Mouse (Mus musculus): ENCODE data around the gene Armh4. TPM values are rescaled to one million over a fixed set of nuclear protein-coding genes. Genes with fewer than 3 reads are reported as not detected.
"Not testable (repeated sequence)": the region's sequence is repeated elsewhere in the genome, so short reads cannot be mapped to it uniquely, and the experiment has no call there.

Gene Armh4
- polyA plus RNA-seq, 1 experiment from 2014 or later = 107 TPM

DNA sequence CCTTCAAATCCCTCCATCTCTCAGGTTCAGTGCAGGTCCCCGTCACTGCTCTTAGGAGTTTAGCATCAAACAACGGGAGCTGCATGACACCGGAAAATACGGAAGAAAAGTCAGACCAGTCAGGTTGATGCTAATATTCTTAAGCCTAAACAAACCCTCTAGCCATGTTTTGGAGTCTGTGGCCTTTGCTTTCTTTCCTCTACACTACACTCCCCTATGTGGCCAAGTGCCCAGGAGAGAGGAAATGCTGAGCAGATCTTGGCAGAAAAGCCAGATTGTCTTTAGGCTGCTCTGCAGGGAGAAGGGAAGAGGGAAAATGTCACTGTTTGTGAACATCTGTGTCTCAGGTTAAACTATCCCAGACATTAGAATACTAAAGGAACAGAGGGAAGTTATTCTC, 5.6 kb downstream of the Armh4 start:
- not testable (repeated sequence) for H3K36me3 ChIP-seq; H3K4me1 ChIP-seq; H3K9me3 ChIP-seq; DNase-seq (ENCODE audit: low spot score); H3K27ac ChIP-seq; H3K27me3 ChIP-seq (ENCODE audit: insufficient read depth, poor library complexity, severe bottlenecking); H3K4me3 ChIP-seq
- 62% methylated on average over 4 of the region's 4 CpGs for WGBS

DNA sequence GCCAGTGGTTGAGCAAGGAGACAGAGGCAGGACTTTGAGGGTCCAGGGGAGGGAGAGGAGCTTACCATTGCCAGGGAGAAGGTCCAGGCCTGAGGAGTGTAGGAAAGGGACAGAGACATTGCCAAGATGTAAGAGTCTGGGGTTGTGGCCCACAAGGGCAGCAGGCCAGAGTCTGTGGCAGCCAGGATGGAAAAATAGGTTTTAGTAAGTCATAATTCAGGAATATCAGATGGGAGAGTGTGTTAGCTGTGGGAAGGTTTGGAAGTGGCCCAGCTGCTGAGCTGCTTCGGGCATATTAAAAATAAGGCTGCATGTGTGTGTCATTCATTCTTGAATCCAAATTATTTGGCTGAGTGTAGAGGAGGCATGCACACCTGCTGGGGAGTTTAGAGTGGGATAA, 11.4 kb downstream of the Armh4 start:
- H3K4me1 ChIP-seq = no peaks in the 10 kb centered on the region
- DNase-seq (ENCODE audit: low spot score) = no peak
- H3K36me3 ChIP-seq = peaks cover 45% of the 10 kb centered on the region
- H3K9me3 ChIP-seq = no peaks in the 10 kb centered on the region
- no peaks in the 10 kb centered on the region for H3K27me3 ChIP-seq (ENCODE audit: insufficient read depth, poor library complexity, severe bottlenecking)
- no peak overlapping the region for H3K4me3 ChIP-seq
- WGBS = 88% methylated on average over 1 of the region's 1 CpGs
- no peak overlapping the region for H3K27ac ChIP-seq

DNA sequence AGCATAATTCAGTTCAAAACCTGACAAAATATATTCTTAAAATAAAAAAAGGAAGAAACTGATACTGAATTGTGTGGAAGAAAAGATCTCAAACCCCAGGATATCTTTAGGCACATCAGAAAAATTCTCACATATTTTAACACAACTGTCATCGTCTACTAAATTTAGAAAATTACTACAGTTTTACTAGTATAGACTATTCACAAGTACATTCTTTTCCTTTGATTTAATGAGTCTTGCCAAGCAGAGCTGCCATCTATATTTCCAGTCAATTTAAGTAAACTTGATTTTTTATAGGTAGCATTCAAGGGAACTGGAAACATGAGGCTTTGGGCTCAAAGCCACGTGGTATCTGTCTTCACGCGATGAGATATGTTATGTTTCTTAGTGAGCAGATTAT, 16.6 kb downstream of the Armh4 start:
- Histone ChIP-seq H3K4me3 (no peak overlapping the region), H3K4me1 (no peaks in the 10 kb centered on the region), H3K9me3 (no peaks in the 10 kb centered on the region), H3K36me3 (peaks cover 39% of the 10 kb centered on the region), H3K27ac (no peak overlapping the region), H3K27me3 (ENCODE audit: insufficient read depth, poor library complexity, severe bottlenecking) (no peaks in the 10 kb centered on the region)
- WGBS = 91% methylated on average over 4 of the region's 4 CpGs
- DNase-seq (ENCODE audit: low spot score) = no peak

DNA sequence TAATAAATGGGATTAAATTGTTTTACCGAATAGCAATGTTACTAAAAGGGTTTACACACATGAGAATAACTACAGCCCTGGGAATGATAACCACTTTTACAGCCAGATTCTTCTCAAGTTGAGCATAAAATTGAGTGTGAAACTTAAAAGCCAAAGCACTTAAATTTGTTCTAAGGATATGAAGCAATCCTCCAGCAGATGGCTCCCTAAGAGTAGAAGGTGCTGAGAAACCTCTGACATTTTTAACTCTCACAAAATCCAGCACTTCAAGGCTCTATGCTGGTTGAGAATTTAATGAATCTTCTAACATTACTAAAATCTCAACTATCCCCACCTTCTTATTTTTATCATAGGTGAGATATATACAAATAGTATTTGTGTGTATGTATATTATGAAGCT, 27.3 kb downstream of the Armh4 start:
- 80% methylated on average over 1 of the region's 1 CpGs for WGBS
- Histone ChIP-seq H3K36me3 (peaks cover 20% of the 10 kb centered on the region; the same call in 1 of the 2 replicates), H3K27ac (no peak overlapping the region), H3K4me3 (no peak overlapping the region), H3K27me3 (ENCODE audit: insufficient read depth, poor library complexity, severe bottlenecking) (no peaks in the 10 kb centered on the region), H3K4me1 (no peaks in the 10 kb centered on the region), H3K9me3 (no peaks in the 10 kb centered on the region)
- DNase-seq (ENCODE audit: low spot score) = no peak

DNA sequence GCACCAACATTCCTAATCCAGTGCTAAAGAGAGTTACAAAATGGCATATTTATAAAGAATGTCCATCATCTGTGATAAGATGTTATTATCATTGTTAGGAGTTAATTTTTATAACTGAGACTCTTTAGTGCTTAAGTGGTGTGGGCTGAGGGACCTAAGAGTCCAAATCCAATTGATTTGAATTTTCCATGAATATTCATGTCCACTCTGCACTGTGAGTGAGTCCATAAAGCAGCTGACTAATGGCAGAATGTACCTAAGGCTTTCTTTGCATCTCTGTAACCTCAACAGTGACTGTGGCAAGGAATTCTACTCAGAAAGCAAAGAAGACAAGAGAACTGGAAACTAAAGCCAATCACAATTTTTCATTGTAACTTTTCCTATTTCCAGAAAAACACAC, 30.6 kb downstream of the Armh4 start:
- Histone ChIP-seq H3K4me3 (no peak overlapping the region), H3K4me1 (no peaks in the 10 kb centered on the region), H3K36me3 (peaks cover 30% of the 10 kb centered on the region; the same call in 1 of the 2 replicates), H3K9me3 (no peaks in the 10 kb centered on the region), H3K27me3 (ENCODE audit: insufficient read depth, poor library complexity, severe bottlenecking) (no peaks in the 10 kb centered on the region), H3K27ac (no peak overlapping the region)
- no peak for DNase-seq (ENCODE audit: low spot score)

DNA sequence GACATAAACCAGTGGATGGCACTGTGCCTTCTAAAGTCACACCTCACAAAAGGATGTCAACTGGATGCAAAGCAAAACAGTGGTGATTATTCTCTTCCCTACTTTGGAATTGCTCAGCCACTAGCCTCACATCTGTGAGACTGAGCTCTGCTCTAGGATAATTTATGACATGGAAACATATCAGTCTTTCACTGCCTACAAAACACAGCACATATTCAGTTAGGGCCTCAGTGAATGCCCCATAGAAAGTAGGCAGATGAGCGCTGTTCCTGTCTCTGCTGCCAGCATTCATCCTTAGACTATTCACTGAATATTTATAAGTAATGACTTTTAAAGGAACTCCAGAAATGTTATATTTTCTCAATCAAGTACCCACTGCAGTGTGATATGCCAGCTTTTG, 37.3 kb downstream of the Armh4 start:
- H3K27ac ChIP-seq = no peak overlapping the region
- DNase-seq (ENCODE audit: low spot score) = no peak
- H3K27me3 ChIP-seq (ENCODE audit: insufficient read depth, poor library complexity, severe bottlenecking) = no peaks in the 10 kb centered on the region
- H3K9me3 ChIP-seq = no peaks in the 10 kb centered on the region
- peaks cover 15% of the 10 kb centered on the region; the same call in 1 of the 2 replicates for H3K36me3 ChIP-seq
- H3K4me3 ChIP-seq = no peak overlapping the region
- no peaks in the 10 kb centered on the region for H3K4me1 ChIP-seq
- WGBS = 91% methylated on average over 1 of the region's 1 CpGs

DNA sequence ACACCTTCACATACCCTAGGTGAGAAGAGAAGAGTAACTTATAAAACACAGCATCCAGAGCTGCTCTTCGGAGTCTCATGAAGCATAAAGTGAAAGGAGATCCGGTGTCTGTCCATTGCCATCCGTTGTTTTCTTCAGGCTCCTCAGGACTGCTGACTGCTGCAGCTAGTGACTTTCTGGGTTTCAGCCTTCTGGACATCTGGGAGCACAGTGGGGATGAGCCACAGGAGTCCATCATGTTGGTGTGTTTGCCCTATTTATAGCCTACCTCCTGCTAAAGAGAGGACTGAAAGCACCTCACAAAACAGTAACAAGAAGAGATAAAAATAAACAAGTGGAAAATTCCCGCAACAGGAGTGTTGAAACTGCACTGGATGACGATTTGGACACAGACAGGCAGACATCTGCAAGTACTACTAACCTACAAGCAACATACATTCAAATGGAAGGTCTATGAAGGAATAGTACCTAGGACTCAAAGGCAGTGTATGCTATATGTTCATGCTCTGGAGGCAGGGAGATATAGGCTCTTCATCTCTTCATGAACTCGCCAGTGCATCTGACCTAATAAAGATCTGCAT, 39.1 kb downstream of the Armh4 start:
- no peak for DNase-seq (ENCODE audit: low spot score)
- no peak overlapping the region for H3K4me3 ChIP-seq
- WGBS = 68% methylated on average over 6 of the region's 6 CpGs
- no peaks in the 10 kb centered on the region for H3K9me3 ChIP-seq
- H3K4me1 ChIP-seq = no peaks in the 10 kb centered on the region
- H3K36me3 ChIP-seq = peaks cover under 1% of the 10 kb centered on the region; the same call in 1 of the 2 replicates
- H3K27me3 ChIP-seq (ENCODE audit: insufficient read depth, poor library complexity, severe bottlenecking) = no peaks in the 10 kb centered on the region
- H3K27ac ChIP-seq = no peak overlapping the region

DNA sequence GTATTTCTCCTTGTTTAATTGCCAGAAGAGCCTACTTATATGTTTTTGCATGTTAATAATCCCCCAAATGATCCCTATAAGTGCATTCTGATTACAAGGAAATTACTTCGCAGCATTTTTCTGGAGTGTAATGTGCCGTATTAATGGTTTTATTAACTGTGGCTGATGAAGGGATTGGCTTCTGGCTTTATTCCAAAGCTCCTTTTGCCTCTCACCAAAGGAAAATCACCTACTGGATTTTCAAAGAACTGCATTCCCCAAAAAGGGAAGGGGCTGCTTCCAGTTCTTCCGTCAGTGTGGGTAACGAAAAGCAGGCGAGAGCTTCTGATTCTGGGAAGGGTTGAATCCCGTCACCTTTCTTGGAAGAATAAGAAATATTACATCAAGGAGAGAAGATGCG, 43.9 kb downstream of the Armh4 start:
- H3K27ac ChIP-seq = no peak overlapping the region
- no peaks in the 10 kb centered on the region for H3K9me3 ChIP-seq
- 71% methylated on average over 7 of the region's 7 CpGs for WGBS
- no peaks in the 10 kb centered on the region for H3K4me1 ChIP-seq
- no peaks in the 10 kb centered on the region for H3K27me3 ChIP-seq (ENCODE audit: insufficient read depth, poor library complexity, severe bottlenecking)
- no peak overlapping the region for H3K4me3 ChIP-seq
- no peak for DNase-seq (ENCODE audit: low spot score)
- no peaks in the 10 kb centered on the region; the same call in 1 of the 2 replicates for H3K36me3 ChIP-seq

DNA sequence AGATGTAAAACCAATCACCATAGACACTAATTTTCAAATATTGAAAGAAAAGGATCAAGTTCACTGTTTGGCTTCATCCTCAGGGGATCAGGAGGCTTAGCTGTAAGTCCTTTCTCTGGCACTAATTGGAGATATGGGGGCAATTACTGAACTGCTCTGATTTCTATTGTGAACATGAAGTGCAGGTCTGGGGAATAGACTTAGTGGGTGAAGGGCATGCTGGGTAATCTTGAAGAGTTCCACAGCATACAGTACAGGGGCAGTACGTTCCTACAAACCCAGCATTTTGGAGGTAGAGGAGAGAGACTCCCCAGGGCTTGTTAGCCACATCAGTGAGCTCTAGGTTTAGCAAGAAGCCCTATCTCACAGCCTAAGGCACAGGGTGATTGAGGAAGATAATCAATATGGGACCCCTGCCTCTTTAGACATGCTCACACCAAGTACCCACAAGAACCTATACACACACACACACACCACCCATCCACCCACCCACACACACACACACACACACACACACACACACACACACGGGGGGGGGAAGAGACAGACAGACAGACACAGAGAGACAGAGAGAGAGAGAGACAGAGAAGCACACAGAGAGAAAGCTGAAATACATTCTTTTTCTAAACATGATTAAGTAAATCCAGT, 44.6 kb downstream of the Armh4 start:
- WGBS = 64% methylated on average over 2 of the region's 2 CpGs
- no peaks in the 10 kb centered on the region for H3K9me3 ChIP-seq
- no peak for DNase-seq (ENCODE audit: low spot score)

DNA sequence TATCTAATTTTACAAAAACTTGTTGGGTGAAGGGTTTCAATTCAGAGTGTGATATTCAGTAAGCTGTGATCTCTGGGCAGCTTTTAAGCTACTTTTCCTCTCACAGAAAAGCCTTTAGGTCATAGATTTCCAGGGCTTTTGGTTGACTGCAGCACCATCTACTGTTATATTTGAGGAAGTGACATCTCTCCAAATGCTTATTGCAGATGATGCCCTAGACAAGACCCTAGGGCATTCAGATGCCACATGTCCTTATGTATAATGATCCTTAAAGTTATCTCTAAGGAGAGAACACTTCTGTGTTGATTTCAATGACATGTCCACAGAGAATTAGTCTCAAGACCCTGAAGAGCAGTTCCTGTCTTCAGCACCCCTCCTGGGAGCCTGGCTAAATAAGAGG, 49.2 kb downstream of the Armh4 start:
- Histone ChIP-seq H3K9me3 (no peaks in the 10 kb centered on the region), H3K4me3 (no peak overlapping the region), H3K4me1 (no peaks in the 10 kb centered on the region), H3K27ac (no peak overlapping the region), H3K27me3 (ENCODE audit: insufficient read depth, poor library complexity, severe bottlenecking) (no peaks in the 10 kb centered on the region), H3K36me3 (no peaks in the 10 kb centered on the region; the same call in 1 of the 2 replicates)
- no peak for DNase-seq (ENCODE audit: low spot score)

More for the DNA sequence above, 44.6 kb downstream of the Armh4 start:
- Histone ChIP-seq H3K4me3 (no peak overlapping the region), H3K4me1 (no peaks in the 10 kb centered on the region), H3K36me3 (no peaks in the 10 kb centered on the region; the same call in 1 of the 2 replicates), H3K27ac (no peak overlapping the region), H3K27me3 (ENCODE audit: insufficient read depth, poor library complexity, severe bottlenecking) (no peaks in the 10 kb centered on the region)

DNA sequence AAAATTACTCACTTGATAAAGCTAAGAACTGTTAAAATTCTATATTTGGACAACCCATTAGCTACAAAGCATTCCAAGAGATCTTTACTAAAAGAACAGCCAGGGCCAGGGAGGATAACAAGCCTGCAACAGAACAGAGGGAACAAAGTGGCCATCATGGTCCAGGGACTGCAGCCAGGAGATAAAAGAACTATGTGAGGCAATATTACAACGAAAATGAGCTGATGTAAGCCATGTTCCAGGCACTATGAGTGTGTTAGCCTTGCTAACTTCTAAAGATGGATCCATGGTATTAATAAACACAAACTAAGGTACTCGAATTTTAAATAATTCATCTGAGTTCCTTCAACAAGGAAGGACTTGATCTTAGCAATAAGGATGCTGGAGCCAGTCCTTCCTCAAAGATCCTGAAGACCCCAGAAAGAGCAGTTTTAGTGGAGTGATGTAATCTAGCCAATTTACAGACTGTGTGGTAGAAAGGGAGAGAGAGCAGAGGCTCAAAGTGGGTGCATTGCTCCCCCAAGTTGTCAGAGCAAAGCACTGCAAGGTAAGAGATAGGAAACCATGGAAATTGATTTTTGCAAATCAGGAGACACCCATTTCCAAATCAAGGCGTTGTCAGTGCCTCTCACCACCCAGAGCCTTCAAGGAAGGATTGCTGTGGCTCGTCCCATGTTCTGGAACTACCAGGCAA, 59.7 kb downstream of the Armh4 start:
- no peaks in the 10 kb centered on the region for H3K9me3 ChIP-seq
- H3K4me1 ChIP-seq = no peaks in the 10 kb centered on the region
- no peaks in the 10 kb centered on the region for H3K27me3 ChIP-seq (ENCODE audit: insufficient read depth, poor library complexity, severe bottlenecking)
- DNase-seq (ENCODE audit: low spot score) = no peak
- H3K27ac ChIP-seq = no peak overlapping the region
- WGBS = 47% methylated on average over 4 of the region's 4 CpGs
- no peaks in the 10 kb centered on the region for H3K36me3 ChIP-seq
- H3K4me3 ChIP-seq = no peak overlapping the region

DNA sequence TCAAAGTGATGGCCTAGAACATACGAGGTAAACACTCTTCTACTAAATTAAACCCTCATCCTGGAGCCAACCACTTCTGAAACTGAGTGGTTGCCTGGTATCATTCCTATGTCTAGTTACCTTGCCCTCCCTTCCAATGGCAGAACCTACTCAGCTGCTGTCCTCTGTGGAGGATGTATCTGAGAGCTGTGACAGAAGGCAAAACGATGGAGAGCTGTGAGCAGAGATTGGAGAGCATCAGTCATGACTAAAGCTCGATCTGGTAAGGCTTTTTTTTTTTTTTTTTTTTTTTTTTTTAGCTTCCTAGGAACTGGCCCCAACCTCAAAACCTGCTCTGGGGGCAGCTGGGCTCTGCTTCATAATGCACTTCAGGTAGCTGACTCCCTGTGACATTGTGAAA, 60.4 kb downstream of the Armh4 start:
- H3K4me1 ChIP-seq = no peaks in the 10 kb centered on the region
- H3K36me3 ChIP-seq = no peaks in the 10 kb centered on the region
- no peak overlapping the region for H3K4me3 ChIP-seq
- H3K9me3 ChIP-seq = no peaks in the 10 kb centered on the region
- DNase-seq (ENCODE audit: low spot score) = no peak
- H3K27me3 ChIP-seq (ENCODE audit: insufficient read depth, poor library complexity, severe bottlenecking) = no peaks in the 10 kb centered on the region
- H3K27ac ChIP-seq = no peak overlapping the region
- WGBS = 78% methylated on average over 3 of the region's 3 CpGs

DNA sequence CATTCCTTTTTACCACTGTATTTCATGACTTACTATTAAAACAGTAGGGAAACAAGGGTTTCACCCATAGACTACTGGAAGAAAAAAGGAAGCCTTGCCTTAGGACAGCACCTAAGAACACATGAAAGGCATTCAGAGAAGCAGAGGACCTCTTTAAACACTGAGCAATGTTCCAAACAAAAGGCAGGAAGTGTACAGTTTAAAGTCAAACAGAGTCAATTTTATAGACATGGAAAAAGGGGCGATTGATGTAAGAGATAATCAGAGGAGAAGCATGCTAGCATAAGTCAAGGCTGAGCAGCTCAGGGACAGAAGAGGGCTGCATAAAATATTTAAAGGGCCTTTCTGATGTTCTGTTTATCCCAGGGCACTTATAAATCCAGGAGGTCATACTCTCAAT, 61.9 kb downstream of the Armh4 start:
- no peaks in the 10 kb centered on the region for H3K4me1 ChIP-seq
- 69% methylated on average over 1 of the region's 1 CpGs for WGBS
- DNase-seq (ENCODE audit: low spot score) = no peak

More for the DNA sequence above, 61.9 kb downstream of the Armh4 start:
- no peaks in the 10 kb centered on the region for H3K27me3 ChIP-seq (ENCODE audit: insufficient read depth, poor library complexity, severe bottlenecking)
- H3K9me3 ChIP-seq = no peaks in the 10 kb centered on the region
- H3K27ac ChIP-seq = no peak overlapping the region
- H3K4me3 ChIP-seq = no peak overlapping the region
- H3K36me3 ChIP-seq = no peaks in the 10 kb centered on the region

Measured in heart, embryonic 10.5 days (tissue).